Mouse (Mus musculus): ENCODE results near the gene Naaladl1. TPM values are rescaled to one million over a fixed set of nuclear protein-coding genes. Genes with fewer than 3 reads are reported as not detected.

The Naaladl1 gene
- total and polyA plus RNA-seq, 3 experiments, result 0.35 to 1.7 TPM; not detected in 1

- Histone ChIP-seq H3K79me2 (ENCODE audit: control insufficient read depth, insufficient read depth, low read length, poor library complexity) (peaks cover 5% of the 10 kb centered on the region; the same call in 1 of the 2 replicates), H3K36me3 (ENCODE audit: control insufficient read depth in 1 of 2, insufficient read depth in 2 of 2, low read length in 2 of 2) (peaks cover 2 to 7% of the 10 kb centered on the region in 2 experiments; a peak in 2 of 4 replicates), H3K9me3 (replicated peaks; ENCODE audit: insufficient read depth, low read length) (no peaks in the 10 kb centered on the region), H3K27me3 (ENCODE audit: control insufficient read depth in 1 of 2, insufficient read depth in 2 of 2, low read length in 2 of 2) (no peaks in the 10 kb centered on the region), H3K9ac (ENCODE audit: control insufficient read depth, low read depth, low read length, poor library complexity, severe bottlenecking) (no peak overlapping the region; the same call in 1 of the 2 replicates), H3K4me1 (ENCODE audit: control insufficient read depth in 1 of 2, insufficient read depth in 2 of 2, low read length in 2 of 2) (peaks cover 2 to 11% of the 10 kb centered on the region in 2 experiments; a peak in 3 of 4 replicates), H3K27ac (ENCODE audit: control insufficient read depth, low read depth, low read length) (no peak overlapping the region), H3K4me3 (ENCODE audit: control insufficient read depth in 1 of 2, insufficient read depth in 1 of 2, low read depth in 2 of 2, low read length in 2 of 2) (0 out of 4 replicates have a peak overlapping the region, but pooled peaks of 1 of the 2 experiments have one; percentile 74)
- TF ChIP-seq ETS1 (IDR thresholded peaks at IDR 0.05; ENCODE audit: low read depth, low read length), result no peak
- TF ChIP-seq TCF12 (IDR thresholded peaks at IDR 0.05; ENCODE audit: low read depth, low read length), result no peak
- no peak for TF ChIP-seq SMC3 (IDR thresholded peaks at IDR 0.05; ENCODE audit: low read depth, low read length)
- no peak for TF ChIP-seq ZMIZ1 (IDR thresholded peaks at IDR 0.05; ENCODE audit: low read depth, low read length)
- TF ChIP-seq MXI1 (IDR thresholded peaks at IDR 0.05; ENCODE audit: low read depth, low read length), result no peak
- no peak for TF ChIP-seq MYB (IDR thresholded peaks at IDR 0.05; ENCODE audit: low read depth, low read length)
- TF ChIP-seq MAFK (IDR thresholded peaks at IDR 0.05; ENCODE audit: borderline replicate concordance, low read depth, low read length), result no peak
- no peak for TF ChIP-seq MAZ (IDR thresholded peaks at IDR 0.05; ENCODE audit: low read depth, low read length)
- TF ChIP-seq JUND (IDR thresholded peaks at IDR 0.05; ENCODE audit: low read depth, low read length), result no peak
- TF ChIP-seq CHD1 (IDR thresholded peaks at IDR 0.05; ENCODE audit: low read depth, low read length), result no peak
- TF ChIP-seq BHLHE40 (IDR thresholded peaks at IDR 0.05; ENCODE audit: borderline replicate concordance, low read depth, low read length), result no peak
- TF ChIP-seq MAX (IDR thresholded peaks at IDR 0.05; ENCODE audit: low read length), result no peak
- TF ChIP-seq POLR2A (IDR thresholded peaks at IDR 0.05; ENCODE audit: control insufficient read depth in 1 of 2, insufficient read depth in 1 of 2, low read depth in 1 of 2, low read length in 2 of 2, poor library complexity in 1 of 2), result no peak
- no peak for DNase-seq (ENCODE audit: low read depth, low spot score)
Observed at GRCm38 (mm10) chr19:6139701-6140100, 34.1 kb downstream of the Naaladl1 start.

- H3K27me3 ChIP-seq (ENCODE audit: control insufficient read depth in 1 of 2, insufficient read depth in 2 of 2, low read length in 2 of 2), result no peaks in the 10 kb centered on the region
- peak overlapping the region; percentile 88 for H3K9ac ChIP-seq (ENCODE audit: control insufficient read depth, low read depth, low read length, poor library complexity, severe bottlenecking)
- H3K4me3 ChIP-seq (ENCODE audit: control insufficient read depth in 1 of 2, insufficient read depth in 1 of 2, low read depth in 2 of 2, low read length in 2 of 2), result peak overlapping the region; percentile 73 to 74
- DNase-seq (ENCODE audit: low read depth, low spot score), result no peak
- H3K9me3 ChIP-seq (replicated peaks; ENCODE audit: insufficient read depth, low read length), result no peaks in the 10 kb centered on the region
- peaks cover 5% of the 10 kb centered on the region; the same call in 1 of the 2 replicates for H3K79me2 ChIP-seq (ENCODE audit: control insufficient read depth, insufficient read depth, low read length, poor library complexity)
- H3K27ac ChIP-seq (ENCODE audit: control insufficient read depth, low read depth, low read length), result peak overlapping the region; percentile 93
- TF ChIP-seq UBTF (IDR thresholded peaks at IDR 0.05; ENCODE audit: borderline replicate concordance, insufficient read depth, low read depth, low read length) (no peak), EP300 (IDR thresholded peaks at IDR 0.05; ENCODE audit: low read depth in 1 of 2, low read length in 2 of 2) (no peak), JUND (IDR thresholded peaks at IDR 0.05; ENCODE audit: low read depth, low read length) (no peak)
- peaks cover 2 to 11% of the 10 kb centered on the region in 2 experiments; a peak in 3 of 4 replicates for H3K4me1 ChIP-seq (ENCODE audit: control insufficient read depth in 1 of 2, insufficient read depth in 2 of 2, low read length in 2 of 2)
- peaks cover 2 to 7% of the 10 kb centered on the region in 2 experiments; a peak in 2 of 4 replicates for H3K36me3 ChIP-seq (ENCODE audit: control insufficient read depth in 1 of 2, insufficient read depth in 2 of 2, low read length in 2 of 2)
Observed at GRCm38 (mm10) chr19:6140374-6140677, 34.7 kb downstream of the Naaladl1 start.
